Mouse (Mus musculus): ENCODE results near the gene Casz1. TPM values are rescaled to one million over a fixed set of nuclear protein-coding genes. Genes with fewer than 3 reads are reported as not detected.

The Casz1 gene
- total RNA-seq, 2 experiments from 2014 or later = 0.88 to 1.1 TPM

GRCm38 (mm10) chr4:149002441-149003093 lies 198.3 kb downstream of the Casz1 start:
- no peak for DNase-seq (ENCODE audit: low spot score in 2 of 2)

Other genes starting within 250 kb of the Casz1 start
- gene Exosc10, start 246.0 kb upstream of the Casz1 start, total RNA-seq (2021) = 10 to 100 TPM; 48.9 to 52.4 TPM
- 10 to 100 TPM; 69.0 to 73.3 TPM for gene Srm, start 212.9 kb upstream of the Casz1 start, total RNA-seq (2021)
- 1 to 10 TPM; 1.0 to 1.8 TPM for gene Masp2, start 201.9 kb upstream of the Casz1 start, total RNA-seq (2021)
- gene Tardbp, start 177.4 kb upstream of the Casz1 start, total RNA-seq (2021) = 100 to 1,000 TPM; 199 to 208 TPM
- not detected for gene Gm572, start 161.1 kb upstream of the Casz1 start, total RNA-seq (2021)